ENCODE assay signal across 15 mouse cellular contexts in the genomic region with DNA sequence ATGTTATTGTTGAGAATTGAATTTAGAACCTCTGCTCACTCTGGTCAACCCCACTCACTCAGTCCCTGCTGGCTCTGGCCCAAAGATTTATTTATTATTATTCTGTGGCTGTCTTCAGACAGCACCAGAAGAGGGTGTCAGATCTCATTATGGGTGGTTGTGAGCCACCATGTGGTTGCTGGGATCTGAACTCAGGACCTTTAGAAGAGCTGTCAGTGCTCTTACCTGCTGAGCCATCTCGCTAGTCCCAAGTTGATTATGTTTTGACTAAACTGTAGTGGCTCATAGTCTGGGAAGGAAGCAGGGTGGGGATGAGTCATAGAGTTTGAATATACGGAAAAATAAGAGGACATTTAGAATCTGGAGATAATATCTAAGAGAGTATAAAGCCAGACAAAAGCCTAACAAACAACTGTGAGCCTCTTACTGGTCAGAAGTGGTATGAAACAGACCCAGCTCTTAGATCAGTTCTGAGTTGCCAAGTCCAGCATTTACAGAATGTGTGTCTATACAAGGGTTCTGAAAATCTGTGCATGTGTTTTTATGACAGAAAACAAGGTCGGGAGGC.
"Had no signal": no experiment of that assay in that cellular context is flagged by ENCODE, and none has a peak within 500 bp of the region (broad histone marks: within the 10 kb centered on the region; RNA-seq: fewer than 3 reads in every experiment).

No protein-coding gene starts in this region.

- H3K27ac ChIP-seq: kidney, embryonic 15.5 days; limb, embryonic 13.5 days; liver, embryonic 14.5 days; midbrain, embryonic 10.5 days; neural tube, embryonic 15.5 days had no signal

- H3K4me1 ChIP-seq: kidney, embryonic 15.5 days; limb, embryonic 13.5 days; midbrain, embryonic 10.5 days; neural tube, embryonic 15.5 days had no signal

- H3K4me3 ChIP-seq: kidney, embryonic 15.5 days; limb, embryonic 13.5 days; midbrain, embryonic 10.5 days; myocyte; neural tube, embryonic 15.5 days had no signal

- DNase-seq: kidney, postnatal 14 days; left cerebral cortex, postnatal 4 days; lung, adult 18-20 months; lung, postnatal 10 days; midbrain, embryonic 14.5 days; right cerebral cortex, adult 18-20 months; right cerebral cortex, postnatal 25 days; thymus, adult 18-20 months; thymus, postnatal 14 days had no signal
